Mouse (Mus musculus): ENCODE measurements around the gene Csnk1d. TPM values are rescaled to one million over a fixed set of nuclear protein-coding genes. Genes with fewer than 3 reads are reported as not detected.

The Csnk1d gene
- polyA plus RNA-seq, 1 experiment from 2014 or later, result 67.1 TPM

DNA sequence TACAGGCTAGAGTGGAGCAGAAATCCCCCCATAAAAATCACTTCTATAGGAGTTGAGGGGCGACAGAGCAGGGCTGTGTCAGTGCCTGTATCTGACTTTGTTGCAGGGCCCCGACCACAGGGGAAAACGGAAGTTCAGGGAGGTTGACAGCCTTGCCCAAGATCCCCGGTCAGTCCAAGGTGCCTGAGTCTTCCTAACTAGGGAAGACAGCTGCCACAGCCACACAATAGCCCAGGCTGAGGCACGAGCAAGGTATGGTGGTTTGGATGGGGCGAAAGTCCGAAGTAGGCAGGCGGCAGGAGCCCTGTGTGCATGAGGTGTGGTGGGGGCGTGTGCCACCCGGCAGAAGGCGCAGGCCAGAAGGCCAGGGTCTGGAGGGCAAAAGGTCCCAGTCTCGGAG, 42.8 kb downstream of the Csnk1d start, which contains the start of gene Slc16a3:
Gene Slc16a3 (plus strand): TSS at position 153 of the 400 bp plus-strand sequence.
- no peak for DNase-seq (ENCODE audit: low spot score)
- Histone ChIP-seq H3K27ac (replicated peaks; ENCODE audit: low read depth, low read length) (peak within 1 kb of the TSS; percentile 24; the same call in 1 of the 2 replicates), H3K4me3 (ENCODE audit: low read depth, low read length) (peak within 1 kb of the TSS; percentile 57), H3K9ac (ENCODE audit: low read length) (peak within 1 kb of the TSS; percentile 76), H3K9me3 (ENCODE audit: control insufficient read depth, low read length) (no peaks in the 10 kb centered on the region), H3K4me1 (ENCODE audit: control insufficient read depth, insufficient read depth, low read length) (peaks cover 6% of the 10 kb centered on the region; the same call in 1 of the 2 replicates), H3K36me3 (ENCODE audit: control insufficient read depth, insufficient read depth, low read length) (no peaks in the 10 kb centered on the region), H3K4me2 (ENCODE audit: low read depth, severe bottlenecking) (peak within 1 kb of the TSS; percentile 73), H3K27me3 (ENCODE audit: control insufficient read depth, insufficient read depth, low read length) (0 out of 2 replicates have a peak, but pooled peaks cover 2% of the 10 kb centered on the region)
- ATAC-seq (ENCODE audit: insufficient number of reproducible peaks, low FRiP score, low TSS enrichment, low read depth), result no peak
- 34% methylated on average over 12 of the region's 12 CpGs for WGBS

DNA sequence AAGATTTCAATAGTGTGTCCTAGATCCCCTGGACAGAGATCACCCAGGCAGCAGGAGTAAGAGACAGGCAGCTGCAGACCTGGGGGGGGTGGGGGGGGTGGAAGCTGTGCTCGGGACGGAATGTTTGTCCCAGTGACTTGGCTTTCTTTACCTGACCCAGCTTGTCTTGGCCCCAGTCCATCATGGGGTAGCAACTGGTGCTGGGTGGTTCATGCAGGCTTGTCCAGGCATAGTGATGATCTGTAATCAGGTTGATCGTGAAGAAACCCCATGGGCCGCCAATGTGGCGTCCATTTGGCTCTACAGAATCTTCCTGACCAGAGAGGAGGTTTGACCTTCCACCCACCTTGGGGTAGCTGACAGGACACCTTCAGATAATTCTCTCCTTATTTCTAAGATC, 45.2 kb downstream of the Csnk1d start:
- Histone ChIP-seq H3K4me3 (ENCODE audit: low read depth, low read length) (no peak overlapping the region), H3K36me3 (ENCODE audit: control insufficient read depth, insufficient read depth, low read length) (no peaks in the 10 kb centered on the region)

DNA sequence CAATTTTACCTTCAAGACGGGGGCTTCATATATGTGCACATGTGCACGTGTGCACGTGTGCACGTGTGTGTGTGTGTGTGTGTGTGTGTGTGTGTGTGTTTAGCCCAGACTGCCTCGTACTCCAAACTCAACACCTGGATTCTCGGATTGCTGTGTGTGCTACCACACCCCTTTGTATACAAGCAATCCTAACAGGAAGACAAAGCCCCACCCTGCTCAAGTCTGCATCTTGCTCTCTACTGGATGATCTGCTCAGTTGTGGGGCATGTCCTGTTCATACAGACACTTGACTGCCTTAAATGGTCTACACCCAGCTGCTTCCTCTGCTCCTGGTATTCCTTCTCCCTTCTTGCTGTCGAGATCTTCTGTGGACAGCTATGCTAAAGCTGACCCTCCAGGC, 45.9 kb downstream of the Csnk1d start:
- Histone ChIP-seq H3K4me2 (ENCODE audit: low read depth, severe bottlenecking) (no peak overlapping the region), H3K4me1 (ENCODE audit: control insufficient read depth, insufficient read depth, low read length) (no peaks in the 10 kb centered on the region), H3K27me3 (ENCODE audit: control insufficient read depth, insufficient read depth, low read length) (0 out of 2 replicates have a peak, but pooled peaks cover 2% of the 10 kb centered on the region), H3K27ac (replicated peaks; ENCODE audit: low read depth, low read length) (no peak overlapping the region), H3K9ac (ENCODE audit: low read length) (no peak overlapping the region), H3K9me3 (ENCODE audit: control insufficient read depth, low read length) (no peaks in the 10 kb centered on the region), H3K36me3 (ENCODE audit: control insufficient read depth, insufficient read depth, low read length) (no peaks in the 10 kb centered on the region), H3K4me3 (ENCODE audit: low read depth, low read length) (no peak overlapping the region)
- DNase-seq (ENCODE audit: low spot score) (no peak), ATAC-seq (ENCODE audit: insufficient number of reproducible peaks, low FRiP score, low TSS enrichment, low read depth) (no peak)
- WGBS, result 87% methylated on average over 7 of the region's 7 CpGs

More for the DNA sequence above, 45.2 kb downstream of the Csnk1d start:
- Histone ChIP-seq H3K27me3 (ENCODE audit: control insufficient read depth, insufficient read depth, low read length) (0 out of 2 replicates have a peak, but pooled peaks cover 2% of the 10 kb centered on the region), H3K9me3 (ENCODE audit: control insufficient read depth, low read length) (no peaks in the 10 kb centered on the region), H3K9ac (ENCODE audit: low read length) (no peak overlapping the region), H3K27ac (replicated peaks; ENCODE audit: low read depth, low read length) (no peak overlapping the region), H3K4me1 (ENCODE audit: control insufficient read depth, insufficient read depth, low read length) (no peaks in the 10 kb centered on the region), H3K4me2 (ENCODE audit: low read depth, severe bottlenecking) (no peak overlapping the region)
- WGBS, result 93% methylated on average over 5 of the region's 5 CpGs
- DNase-seq (ENCODE audit: low spot score) (no peak), ATAC-seq (ENCODE audit: insufficient number of reproducible peaks, low FRiP score, low TSS enrichment, low read depth) (no peak)

- no peak overlapping the region for H3K9ac ChIP-seq (ENCODE audit: low read length)
- H3K27ac ChIP-seq (replicated peaks; ENCODE audit: low read depth, low read length), result no peak overlapping the region
- WGBS, result 89% methylated on average over 6 of the region's 6 CpGs
- no peak for ATAC-seq (ENCODE audit: insufficient number of reproducible peaks, low FRiP score, low TSS enrichment, low read depth)
- no peak overlapping the region for H3K4me2 ChIP-seq (ENCODE audit: low read depth, severe bottlenecking)
- no peaks in the 10 kb centered on the region for H3K27me3 ChIP-seq (ENCODE audit: control insufficient read depth, insufficient read depth, low read length)
- H3K36me3 ChIP-seq (ENCODE audit: control insufficient read depth, insufficient read depth, low read length), result no peaks in the 10 kb centered on the region
- H3K9me3 ChIP-seq (ENCODE audit: control insufficient read depth, low read length), result no peaks in the 10 kb centered on the region
- no peak overlapping the region for H3K4me3 ChIP-seq (ENCODE audit: low read depth, low read length)
- no peaks in the 10 kb centered on the region for H3K4me1 ChIP-seq (ENCODE audit: control insufficient read depth, insufficient read depth, low read length)
- DNase-seq (ENCODE audit: low spot score), result no peak
Measured at GRCm38 (mm10) chr11:120940959-120941358, 50.2 kb downstream of the Csnk1d start.

DNA sequence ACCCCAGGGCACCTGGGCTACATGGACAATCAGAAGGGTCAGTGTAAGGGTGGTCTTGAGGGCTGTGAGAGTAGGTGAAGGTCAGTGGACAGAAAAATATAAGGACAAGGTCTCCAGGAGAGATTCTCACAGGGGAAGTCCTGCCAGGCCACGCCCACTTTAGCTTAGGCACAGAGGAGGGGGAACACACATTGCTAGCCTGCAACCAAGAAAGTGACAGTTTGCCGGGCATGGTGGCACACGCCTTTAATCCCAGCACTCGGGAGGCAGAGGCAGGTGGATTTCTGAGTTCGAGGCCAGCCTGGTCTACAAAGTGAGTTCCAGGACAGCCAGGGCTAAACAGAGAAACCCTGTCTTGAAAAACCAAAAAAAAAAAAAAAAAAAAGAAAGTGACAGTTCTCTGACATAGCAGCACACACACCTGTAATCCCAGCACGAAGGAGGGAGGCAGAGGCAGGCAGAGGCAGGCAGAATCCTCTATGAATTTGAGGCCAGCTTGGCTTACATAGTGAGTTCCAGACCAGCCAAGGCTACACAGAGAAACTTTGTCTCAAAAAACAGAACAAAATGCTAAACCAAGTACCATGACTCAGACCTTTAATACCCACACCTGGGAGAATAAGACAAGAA, 51.3 kb downstream of the Csnk1d start:
- no peak overlapping the region for H3K4me2 ChIP-seq (ENCODE audit: low read depth, severe bottlenecking)
- H3K9me3 ChIP-seq (ENCODE audit: control insufficient read depth, low read length), result no peaks in the 10 kb centered on the region
- H3K4me3 ChIP-seq (ENCODE audit: low read depth, low read length), result no peak overlapping the region
- H3K36me3 ChIP-seq (ENCODE audit: control insufficient read depth, insufficient read depth, low read length), result no peaks in the 10 kb centered on the region
- WGBS, result 47% methylated on average over 6 of the region's 6 CpGs
- no peak overlapping the region for H3K9ac ChIP-seq (ENCODE audit: low read length)
- no peaks in the 10 kb centered on the region for H3K4me1 ChIP-seq (ENCODE audit: control insufficient read depth, insufficient read depth, low read length)
- ATAC-seq (ENCODE audit: insufficient number of reproducible peaks, low FRiP score, low TSS enrichment, low read depth), result no peak
- H3K27ac ChIP-seq (replicated peaks; ENCODE audit: low read depth, low read length), result no peak overlapping the region
- DNase-seq (ENCODE audit: low spot score), result no peak
- H3K27me3 ChIP-seq (ENCODE audit: control insufficient read depth, insufficient read depth, low read length), result no peaks in the 10 kb centered on the region

DNA sequence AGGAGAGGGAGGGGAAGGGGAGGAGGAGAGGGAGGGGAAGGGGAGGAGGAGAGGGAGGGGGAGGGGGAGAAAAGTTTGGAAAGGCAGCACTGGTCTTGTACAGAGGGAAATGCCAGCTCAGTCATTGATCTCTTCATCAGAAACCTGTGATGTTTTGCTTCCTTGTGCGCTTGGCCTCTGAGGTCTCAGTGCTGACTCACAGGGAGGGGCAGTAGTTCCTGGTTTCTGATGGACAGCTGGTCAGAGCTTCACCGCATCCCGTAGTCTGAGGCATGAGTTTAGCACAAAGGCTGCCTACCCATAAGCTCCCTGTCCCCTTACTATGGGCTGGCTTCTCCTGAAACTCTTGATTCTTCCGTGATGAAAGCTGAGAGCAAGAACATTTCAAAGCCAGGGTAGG, 52.3 kb downstream of the Csnk1d start:
- H3K27ac ChIP-seq (replicated peaks; ENCODE audit: low read depth, low read length), result no peak overlapping the region
- no peak for ATAC-seq (ENCODE audit: insufficient number of reproducible peaks, low FRiP score, low TSS enrichment, low read depth)
- H3K4me3 ChIP-seq (ENCODE audit: low read depth, low read length), result no peak overlapping the region

GRCm38 (mm10) chr11:120937976-120938375, 53.2 kb downstream of the Csnk1d start:
- WGBS, result 95% methylated on average over 1 of the region's 1 CpGs
- no peaks in the 10 kb centered on the region for H3K36me3 ChIP-seq (ENCODE audit: control insufficient read depth, insufficient read depth, low read length)
- H3K4me2 ChIP-seq (ENCODE audit: low read depth, severe bottlenecking), result no peak overlapping the region
- H3K27me3 ChIP-seq (ENCODE audit: control insufficient read depth, insufficient read depth, low read length), result no peaks in the 10 kb centered on the region
- ATAC-seq (ENCODE audit: insufficient number of reproducible peaks, low FRiP score, low TSS enrichment, low read depth) (no peak), DNase-seq (ENCODE audit: low spot score) (no peak)
- H3K9me3 ChIP-seq (ENCODE audit: control insufficient read depth, low read length), result no peaks in the 10 kb centered on the region
- no peak overlapping the region for H3K27ac ChIP-seq (replicated peaks; ENCODE audit: low read depth, low read length)
- H3K4me3 ChIP-seq (ENCODE audit: low read depth, low read length), result no peak overlapping the region
- no peak overlapping the region for H3K9ac ChIP-seq (ENCODE audit: low read length)
- H3K4me1 ChIP-seq (ENCODE audit: control insufficient read depth, insufficient read depth, low read length), result 0 out of 2 replicates have a peak, but pooled peaks cover under 1% of the 10 kb centered on the region

More for the DNA sequence above, 52.3 kb downstream of the Csnk1d start:
- H3K4me1 ChIP-seq (ENCODE audit: control insufficient read depth, insufficient read depth, low read length), result no peaks in the 10 kb centered on the region
- H3K4me2 ChIP-seq (ENCODE audit: low read depth, severe bottlenecking), result no peak overlapping the region
- no peaks in the 10 kb centered on the region for H3K27me3 ChIP-seq (ENCODE audit: control insufficient read depth, insufficient read depth, low read length)
- no peak for DNase-seq (ENCODE audit: low spot score)
- no peaks in the 10 kb centered on the region for H3K9me3 ChIP-seq (ENCODE audit: control insufficient read depth, low read length)
- H3K36me3 ChIP-seq (ENCODE audit: control insufficient read depth, insufficient read depth, low read length), result no peaks in the 10 kb centered on the region
- no peak overlapping the region for H3K9ac ChIP-seq (ENCODE audit: low read length)
- WGBS, result 24% methylated on average over 4 of the region's 4 CpGs

- peak; percentile 97 for DNase-seq (ENCODE audit: low spot score)
- no peaks in the 10 kb centered on the region for H3K27me3 ChIP-seq (ENCODE audit: control insufficient read depth, insufficient read depth, low read length)
- peak; percentile 83; the same call in 1 of the 2 replicates for ATAC-seq (ENCODE audit: insufficient number of reproducible peaks, low FRiP score, low TSS enrichment, low read depth)
- H3K4me1 ChIP-seq (ENCODE audit: control insufficient read depth, insufficient read depth, low read length), result 0 out of 2 replicates have a peak, but pooled peaks cover 3% of the 10 kb centered on the region
- no peaks in the 10 kb centered on the region for H3K9me3 ChIP-seq (ENCODE audit: control insufficient read depth, low read length)
- H3K27ac ChIP-seq (replicated peaks; ENCODE audit: low read depth, low read length), result no peak within 1 kb of the TSS
- WGBS, result 11% methylated on average over 44 of the region's 44 CpGs
- H3K4me3 ChIP-seq (ENCODE audit: low read depth, low read length), result peak within 1 kb of the TSS; percentile 69
- peak within 1 kb of the TSS; percentile 72 for H3K4me2 ChIP-seq (ENCODE audit: low read depth, severe bottlenecking)
- H3K9ac ChIP-seq (ENCODE audit: low read length), result peak within 1 kb of the TSS; percentile 87
- no peaks in the 10 kb centered on the region for H3K36me3 ChIP-seq (ENCODE audit: control insufficient read depth, insufficient read depth, low read length)
Measured at GRCm38 (mm10) chr11:120932564-120933398, 58.3 kb downstream of the Csnk1d start, which contains the start of gene Ccdc57. Gene Ccdc57, minus strand, starts transcription at chr11:120932872.
